ENCODE assay signal across 14 mouse cellular contexts in genomic region chr2:157486981-157487656, GRCm38 (mm10).
DNase-seq lines count a peak whose midpoint lies in the region; ATAC-seq and TF ChIP-seq lines count a peak whose summit lies in the region.
"Had no signal": no experiment of that assay in that cellular context is flagged by ENCODE, and none has a peak within 500 bp of the region (broad histone marks: within the 10 kb centered on the region; RNA-seq: fewer than 3 reads in every experiment).

No protein-coding gene starts in this region.

- DNase-seq in embryonic facial prominence, embryonic 11.5 days (ENCODE audit: low spot score), result no peak
- DNase-seq in forebrain, embryonic 11.5 days (ENCODE audit: low spot score), result no peak
- DNase-seq in urinary bladder, postnatal 14 days (ENCODE audit: low spot score), result no peak
- no peak for DNase-seq in lung, postnatal 0 days (ENCODE audit: low spot score)
- no peak for DNase-seq in cerebellum, postnatal 10 days
- DNase-seq in adipocyte (ENCODE audit: low spot score), result no peak
- DNase-seq: cerebellum, adult 9-10 months; kidney, postnatal 14 days; lung, adult 18-20 months; thymus, postnatal 14 days had no signal

- peak overlapping the region; percentile 60 for H3K27ac ChIP-seq in embryonic facial prominence, embryonic 11.5 days (replicated peaks; ENCODE audit: low read depth, low read length)
- peak overlapping the region; percentile 86 for H3K27ac ChIP-seq in forebrain, embryonic 11.5 days (ENCODE audit: low read depth, low read length)
- peak overlapping the region; percentile 81 for H3K27ac ChIP-seq in hindbrain, embryonic 13.5 days
- H3K27ac ChIP-seq in midbrain, embryonic 12.5 days (replicated peaks), result peak overlapping the region; percentile 95
- H3K27ac ChIP-seq in lung, postnatal 0 days (ENCODE audit: low read length), result no peak overlapping the region
- H3K27ac ChIP-seq: stomach, embryonic 15.5 days had no signal

- no peak overlapping the region for H3K4me2 ChIP-seq in embryonic facial prominence, embryonic 11.5 days (ENCODE audit: low read depth, low read length)
- H3K4me2 ChIP-seq in forebrain, embryonic 11.5 days (ENCODE audit: low read depth, low read length, severe bottlenecking), result peak overlapping the region; percentile 3; the same call in 1 of the 2 replicates
- peak overlapping the region; percentile 11; the same call in 1 of the 2 replicates for H3K4me2 ChIP-seq in hindbrain, embryonic 13.5 days
- peak overlapping the region; percentile 28; the same call in 1 of the 2 replicates for H3K4me2 ChIP-seq in midbrain, embryonic 12.5 days (replicated peaks)
- H3K4me2 ChIP-seq in lung, postnatal 0 days (replicated peaks; ENCODE audit: low read depth, low read length), result no peak overlapping the region
- H3K4me2 ChIP-seq: stomach, embryonic 15.5 days had no signal

- H3K4me1 ChIP-seq in embryonic facial prominence, embryonic 11.5 days (ENCODE audit: control insufficient read depth, insufficient read depth, low read length), result no peaks in the 10 kb centered on the region; the same call in 1 of the 2 replicates
- peaks cover 19% of the 10 kb centered on the region for H3K4me1 ChIP-seq in forebrain, embryonic 11.5 days (replicated peaks; ENCODE audit: control insufficient read depth, insufficient read depth, low read length)
- peaks cover 32% of the 10 kb centered on the region for H3K4me1 ChIP-seq in hindbrain, embryonic 13.5 days (replicated peaks)
- peaks cover 37% of the 10 kb centered on the region for H3K4me1 ChIP-seq in midbrain, embryonic 12.5 days
- H3K4me1 ChIP-seq in lung, postnatal 0 days (ENCODE audit: insufficient read depth, low read depth, low read length), result no peaks in the 10 kb centered on the region
- H3K4me1 ChIP-seq: stomach, embryonic 15.5 days had no signal

- ATAC-seq in embryonic facial prominence, embryonic 11.5 days (replicated peaks; ENCODE audit: insufficient number of reproducible peaks, low FRiP score, low TSS enrichment, low read depth), result no peak
- peak; percentile 55 for ATAC-seq in forebrain, embryonic 11.5 days (replicated peaks; ENCODE audit: low FRiP score)
- ATAC-seq in hindbrain, embryonic 13.5 days (ENCODE audit: low FRiP score), result no peak
- peak; percentile 61 for ATAC-seq in midbrain, embryonic 12.5 days (ENCODE audit: low FRiP score, low read depth)
- ATAC-seq in lung, postnatal 0 days, result no peak
- ATAC-seq: intestine, embryonic 16.5 days had no signal

- H3K9ac ChIP-seq in embryonic facial prominence, embryonic 11.5 days (replicated peaks; ENCODE audit: low read length), result 0 out of 2 replicates have a peak overlapping the region, but pooled peaks have one; percentile 18
- H3K9ac ChIP-seq in forebrain, embryonic 11.5 days (ENCODE audit: low read length), result peak overlapping the region; percentile 33
- H3K9ac ChIP-seq in hindbrain, embryonic 13.5 days, result peak overlapping the region; percentile 53; the same call in 1 of the 2 replicates
- peak overlapping the region; percentile 7 for H3K9ac ChIP-seq in midbrain, embryonic 12.5 days (replicated peaks)
- no peak overlapping the region for H3K9ac ChIP-seq in lung, postnatal 0 days (replicated peaks; ENCODE audit: low read depth)
- H3K9ac ChIP-seq: stomach, embryonic 15.5 days had no signal

- no peaks in the 10 kb centered on the region for H3K9me3 ChIP-seq in embryonic facial prominence, embryonic 11.5 days (replicated peaks; ENCODE audit: control insufficient read depth, low read length)
- no peaks in the 10 kb centered on the region for H3K9me3 ChIP-seq in forebrain, embryonic 11.5 days (ENCODE audit: control insufficient read depth, low read length)
- H3K9me3 ChIP-seq in hindbrain, embryonic 13.5 days, result no peaks in the 10 kb centered on the region
- H3K9me3 ChIP-seq in midbrain, embryonic 12.5 days, result no peaks in the 10 kb centered on the region
- H3K9me3 ChIP-seq in lung, postnatal 0 days (ENCODE audit: low read length), result no peaks in the 10 kb centered on the region
- H3K9me3 ChIP-seq: stomach, embryonic 15.5 days had no signal

- no peak for TF ChIP-seq CTCF in lung, postnatal 0 days (IDR thresholded peaks at IDR 0.05)

- no peak for TF ChIP-seq EP300 in lung, postnatal 0 days (IDR thresholded peaks at IDR 0.05)

- H3K27me3 ChIP-seq in embryonic facial prominence, embryonic 11.5 days (ENCODE audit: control insufficient read depth, insufficient read depth, low read length), result no peaks in the 10 kb centered on the region
- no peaks in the 10 kb centered on the region for H3K27me3 ChIP-seq in forebrain, embryonic 11.5 days (ENCODE audit: control insufficient read depth, insufficient read depth, low read length)
- H3K27me3 ChIP-seq in hindbrain, embryonic 13.5 days, result no peaks in the 10 kb centered on the region
- H3K27me3 ChIP-seq in midbrain, embryonic 12.5 days, result peaks cover 19% of the 10 kb centered on the region
- H3K27me3 ChIP-seq in lung, postnatal 0 days (replicated peaks; ENCODE audit: insufficient read depth, low read length), result no peaks in the 10 kb centered on the region
- H3K27me3 ChIP-seq: stomach, embryonic 15.5 days had no signal

- H3K4me3 ChIP-seq in embryonic facial prominence, embryonic 11.5 days (ENCODE audit: low read depth, low read length), result no peak overlapping the region
- H3K4me3 ChIP-seq in forebrain, embryonic 11.5 days (ENCODE audit: low read depth, low read length), result no peak overlapping the region
- H3K4me3 ChIP-seq in hindbrain, embryonic 13.5 days, result no peak overlapping the region
- no peak overlapping the region for H3K4me3 ChIP-seq in midbrain, embryonic 12.5 days
- no peak overlapping the region for H3K4me3 ChIP-seq in lung, postnatal 0 days (ENCODE audit: low read depth, low read length)
- H3K4me3 ChIP-seq: stomach, embryonic 15.5 days had no signal

- no peaks in the 10 kb centered on the region for H3K36me3 ChIP-seq in embryonic facial prominence, embryonic 11.5 days (replicated peaks; ENCODE audit: control insufficient read depth, insufficient read depth, low read depth, low read length)
- H3K36me3 ChIP-seq in forebrain, embryonic 11.5 days (ENCODE audit: control insufficient read depth, insufficient read depth, low read length), result no peaks in the 10 kb centered on the region
- H3K36me3 ChIP-seq in hindbrain, embryonic 13.5 days, result no peaks in the 10 kb centered on the region
- no peaks in the 10 kb centered on the region for H3K36me3 ChIP-seq in midbrain, embryonic 12.5 days
- H3K36me3 ChIP-seq in lung, postnatal 0 days (ENCODE audit: insufficient read depth, low read length), result no peaks in the 10 kb centered on the region
- H3K36me3 ChIP-seq: stomach, embryonic 15.5 days had no signal

- 32% methylated on average over 7 of the region's 7 CpGs for WGBS in embryonic facial prominence, embryonic 11.5 days
- 16% methylated on average over 7 of the region's 7 CpGs for WGBS in forebrain, embryonic 11.5 days
- WGBS in hindbrain, embryonic 13.5 days, result 27% methylated on average over 7 of the region's 7 CpGs
- WGBS in midbrain, embryonic 12.5 days, result 12% methylated on average over 7 of the region's 7 CpGs
- 55% methylated on average over 7 of the region's 7 CpGs for WGBS in lung, postnatal 0 days

Comparison
In these comparisons a context has a peak if more than half of its experiments do, and no peak if none do; other contexts are left out.
1. ATAC-seq: peak in forebrain, embryonic 11.5 days (single experiment) and midbrain, embryonic 12.5 days (single experiment); none in embryonic facial prominence, embryonic 11.5 days (single experiment), hindbrain, embryonic 13.5 days (single experiment) and lung, postnatal 0 days (single experiment).
2. H3K4me2 ChIP-seq: peak in forebrain, embryonic 11.5 days (single experiment), hindbrain, embryonic 13.5 days (single experiment) and midbrain, embryonic 12.5 days (single experiment); none in embryonic facial prominence, embryonic 11.5 days (single experiment) and lung, postnatal 0 days (single experiment).